Mouse (Mus musculus): ENCODE results near the gene Gm44805.

Gm44805 gene

GRCm38 (mm10) chr7:19628192-19628535 is 53.1 kb downstream of the Gm44805 start:
- no peak for DNase-seq

GRCm38 (mm10) chr7:19627721-19628120 is 53.5 kb downstream of the Gm44805 start:
- DNase-seq: no peak

GRCm38 (mm10) chr7:19623433-19623832 is 57.8 kb downstream of the Gm44805 start:
- no peak for DNase-seq

DNA sequence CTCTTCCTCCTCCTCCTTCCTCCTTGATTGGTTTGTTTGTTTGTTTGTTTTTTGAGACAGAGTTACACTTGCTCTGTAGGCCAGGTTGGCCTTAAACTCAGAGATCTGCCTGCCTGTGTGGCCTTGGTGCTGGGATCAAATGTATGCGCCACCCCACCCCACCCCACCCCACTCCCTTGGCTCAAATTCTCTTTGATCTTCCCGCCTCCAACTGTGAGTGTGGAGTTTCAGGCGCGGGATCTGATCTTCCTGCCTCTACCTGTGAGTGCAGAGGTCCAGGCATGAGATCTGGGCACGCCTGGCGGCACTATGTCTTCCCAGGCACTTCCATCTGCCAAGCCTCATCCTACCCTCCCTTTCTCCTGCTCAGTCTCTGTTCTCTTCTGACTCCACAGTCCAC is 59.0 kb downstream of the Gm44805 start:
- no peak for DNase-seq
